Comparison of ENCODE assay signal across 9 mouse cellular contexts in the genomic region with DNA sequence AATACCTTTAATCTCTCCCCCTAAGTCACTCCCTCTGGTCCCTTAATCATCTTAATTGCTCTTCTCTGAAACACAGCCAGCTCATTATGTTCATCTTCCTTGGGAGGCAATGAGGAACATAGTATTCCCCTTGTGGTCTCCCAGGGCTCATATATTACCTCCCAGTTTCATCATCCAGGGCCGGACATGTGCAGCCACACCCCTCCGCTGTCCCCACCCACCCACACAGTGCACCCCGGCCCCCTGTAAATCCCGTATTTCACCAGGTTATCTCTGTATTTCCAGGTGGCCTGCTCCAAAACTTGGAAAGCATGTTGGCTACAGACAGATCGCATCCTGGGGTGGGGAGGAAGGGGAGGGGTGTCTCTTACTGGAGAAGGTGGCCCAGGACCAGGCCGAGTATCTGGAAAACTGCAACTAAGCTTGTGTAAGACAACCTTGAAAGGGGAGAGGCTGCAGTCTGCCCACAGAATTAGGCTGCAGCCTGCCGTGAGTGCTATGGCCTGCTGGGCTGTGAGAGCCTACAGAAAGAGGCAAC.
DNase-seq lines count a peak whose midpoint lies in the region; ATAC-seq and TF ChIP-seq lines count a peak whose summit lies in the region.
"Had no signal": no experiment of that assay in that cellular context is flagged by ENCODE, and none has a peak within 500 bp of the region (broad histone marks: within the 10 kb centered on the region; RNA-seq: fewer than 3 reads in every experiment).

No protein-coding gene starts in this region.

- H3K4me1 ChIP-seq in midbrain, embryonic 10.5 days, result peaks cover 6% of the 10 kb centered on the region
- no peaks in the 10 kb centered on the region for H3K4me1 ChIP-seq in midbrain, postnatal 0 days (ENCODE audit: insufficient read depth, low read length)
- H3K4me1 ChIP-seq in stomach, postnatal 0 days (replicated peaks; ENCODE audit: control insufficient read depth, insufficient read depth), result peaks cover 3% of the 10 kb centered on the region

- no peak for ATAC-seq in midbrain, postnatal 0 days (ENCODE audit: low FRiP score)
- ATAC-seq in granulocyte monocyte progenitor cell, adult 5-6 weeks (replicated peaks; ENCODE audit: poor library complexity, severe bottlenecking), result peak; percentile 70
- peak; percentile 73; the same call in 1 of the 2 replicates for ATAC-seq in stomach, postnatal 0 days (ENCODE audit: low FRiP score, low TSS enrichment)

- H3K36me3 ChIP-seq in midbrain, embryonic 10.5 days, result no peaks in the 10 kb centered on the region
- H3K36me3 ChIP-seq in midbrain, postnatal 0 days (ENCODE audit: insufficient read depth, low read length), result no peaks in the 10 kb centered on the region
- no peaks in the 10 kb centered on the region for H3K36me3 ChIP-seq in stomach, postnatal 0 days (ENCODE audit: control insufficient read depth, insufficient read depth, low read length)
- H3K36me3 ChIP-seq: lung, embryonic 15.5 days had no signal

- H3K9ac ChIP-seq in midbrain, postnatal 0 days (replicated peaks; ENCODE audit: low read length, poor library complexity, severe bottlenecking), result no peak overlapping the region
- H3K9ac ChIP-seq in stomach, postnatal 0 days (ENCODE audit: low read length), result no peak overlapping the region
- H3K9ac ChIP-seq: lung, embryonic 15.5 days had no signal

- 42% methylated on average over 7 of the region's 7 CpGs for WGBS in midbrain, embryonic 10.5 days
- WGBS in midbrain, postnatal 0 days, result 39% methylated on average over 7 of the region's 7 CpGs
- WGBS in stomach, postnatal 0 days, result 40% methylated on average over 7 of the region's 7 CpGs

- TF ChIP-seq EP300 in stomach, postnatal 0 days (optimal IDR thresholded peaks at IDR 0.05), result no peak

- no peak overlapping the region for H3K4me2 ChIP-seq in midbrain, postnatal 0 days (ENCODE audit: low read depth, low read length, poor library complexity, severe bottlenecking)
- H3K4me2 ChIP-seq in stomach, postnatal 0 days (replicated peaks; ENCODE audit: low read depth), result peak overlapping the region; percentile 20; the same call in 1 of the 2 replicates
- H3K4me2 ChIP-seq: lung, embryonic 15.5 days had no signal

- H3K9me3 ChIP-seq in midbrain, embryonic 10.5 days (replicated peaks), result no peaks in the 10 kb centered on the region
- no peaks in the 10 kb centered on the region for H3K9me3 ChIP-seq in midbrain, postnatal 0 days (ENCODE audit: low read length)
- H3K9me3 ChIP-seq in stomach, postnatal 0 days (ENCODE audit: control insufficient read depth, low read length), result no peaks in the 10 kb centered on the region
- H3K9me3 ChIP-seq: lung, embryonic 15.5 days had no signal

- intact Hi-C loops in gastrocnemius, adult 2 months (cut with DNase I), result no loop called here
- intact Hi-C loops in left cerebral cortex, postnatal 36 days (cut with DNase I), result no loop called here

- H3K27me3 ChIP-seq in midbrain, embryonic 10.5 days (ENCODE audit: low read depth, poor library complexity, severe bottlenecking), result no peaks in the 10 kb centered on the region
- no peaks in the 10 kb centered on the region for H3K27me3 ChIP-seq in midbrain, postnatal 0 days (ENCODE audit: insufficient read depth, low read length)
- no peaks in the 10 kb centered on the region for H3K27me3 ChIP-seq in stomach, postnatal 0 days (ENCODE audit: control insufficient read depth, insufficient read depth, low read length)
- H3K27me3 ChIP-seq: lung, embryonic 15.5 days had no signal

- no peak overlapping the region for H3K27ac ChIP-seq in gastrocnemius, adult 2 months
- H3K27ac ChIP-seq in midbrain, embryonic 10.5 days (replicated peaks), result 0 out of 2 replicates have a peak overlapping the region, but pooled peaks have one; percentile 0
- H3K27ac ChIP-seq in midbrain, postnatal 0 days (ENCODE audit: low read depth, low read length), result no peak overlapping the region
- peak overlapping the region; percentile 49; the same call in 1 of the 2 replicates for H3K27ac ChIP-seq in stomach, postnatal 0 days (replicated peaks)

- H3K4me3 ChIP-seq in gastrocnemius, adult 2 months, result peak overlapping the region; percentile 26; the same call in 1 of the 2 replicates
- H3K4me3 ChIP-seq in midbrain, embryonic 10.5 days, result no peak overlapping the region
- H3K4me3 ChIP-seq in midbrain, postnatal 0 days (ENCODE audit: low read depth, low read length), result no peak overlapping the region
- no peak overlapping the region for H3K4me3 ChIP-seq in stomach, postnatal 0 days (ENCODE audit: low read depth, low read length)
- H3K4me3 ChIP-seq: lung, embryonic 15.5 days had no signal

- no peak for DNase-seq in gastrocnemius, adult 2 months
- DNase-seq in gastrocnemius, postnatal 10 days, result no peak
- no peak for DNase-seq in midbrain, embryonic 10.5 days (ENCODE audit: low spot score)
- no peak for DNase-seq in midbrain, postnatal 0 days (ENCODE audit: low spot score)
- no peak for DNase-seq in stomach, postnatal 0 days (ENCODE audit: low spot score)
- no peak for DNase-seq in left cerebral cortex, postnatal 36 days (ENCODE audit: low spot score in 2 of 2)
- no peak for DNase-seq in right cerebral cortex, postnatal 14 days

- TF ChIP-seq CTCF in gastrocnemius, adult 2 months (IDR thresholded peaks at IDR 0.05), result no peak
- TF ChIP-seq CTCF in midbrain, postnatal 0 days (IDR thresholded peaks at IDR 0.05), result no peak
- no peak for TF ChIP-seq CTCF in stomach, postnatal 0 days (IDR thresholded peaks at IDR 0.05; ENCODE audit: low read depth)

Comparison
In these comparisons a context has a peak if more than half of its experiments do, and no peak if none do; other contexts are left out.
1. H3K27ac ChIP-seq: peak in midbrain, embryonic 10.5 days (single experiment) and stomach, postnatal 0 days (single experiment); none in gastrocnemius, adult 2 months (single experiment) and midbrain, postnatal 0 days (single experiment).